Mouse (Mus musculus): ENCODE measurements around the gene Cav2.

The Cav2 gene

GRCm38 (mm10) chr6:17314241-17314640 lies 33.3 kb downstream of the Cav2 start:
- DNase-seq (ENCODE audit: low spot score), result no peak

DNA sequence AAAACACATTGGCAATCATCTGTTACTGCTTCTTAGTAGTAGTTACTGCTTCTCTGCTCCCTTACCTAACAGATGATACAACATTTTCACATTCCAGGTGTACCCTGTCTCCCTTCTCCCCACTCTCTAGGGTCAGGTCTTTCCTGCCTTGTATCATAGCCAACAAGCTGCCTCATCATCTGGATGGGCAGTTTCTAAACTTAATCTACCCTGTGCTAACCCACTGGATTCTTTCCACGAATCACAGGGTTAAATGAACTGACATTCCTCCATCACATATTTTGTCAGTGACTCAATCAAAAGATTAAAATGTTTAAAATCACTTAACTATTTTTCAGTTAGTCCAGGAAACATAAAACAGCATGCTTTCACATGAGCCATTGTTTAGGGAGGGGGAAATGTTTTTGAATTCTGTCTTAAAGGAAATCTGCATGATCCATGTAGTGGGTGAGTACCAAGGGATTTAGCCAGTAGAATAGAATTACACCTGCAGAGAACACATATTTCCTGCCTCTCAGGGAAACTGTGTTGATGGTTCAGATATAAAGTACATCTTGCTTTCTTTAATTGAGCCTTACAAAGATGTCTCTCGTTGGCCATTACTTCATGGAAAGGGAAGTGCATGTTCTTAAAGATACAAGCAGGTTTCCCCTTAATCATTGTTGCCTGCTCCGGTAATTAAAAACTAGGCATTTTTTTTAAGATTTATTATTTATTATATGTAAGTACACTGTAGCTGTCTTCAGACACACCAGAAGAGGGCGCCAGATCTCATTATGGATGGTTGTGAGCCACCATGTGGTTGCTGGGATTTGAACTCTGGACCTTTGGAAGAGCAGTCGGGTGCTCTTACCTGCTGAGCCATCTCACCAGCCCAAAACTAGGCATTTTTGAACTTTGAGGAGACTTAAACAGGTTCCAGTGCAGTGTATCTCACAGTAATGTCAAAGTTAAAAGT lies 34.0 kb downstream of the Cav2 start:
- no peak for DNase-seq (ENCODE audit: low spot score)

GRCm38 (mm10) chr6:17316294-17317166 lies 35.5 kb downstream of the Cav2 start:
- DNase-seq (ENCODE audit: low spot score), result no peak

GRCm38 (mm10) chr6:17317167-17317524 lies 36.2 kb downstream of the Cav2 start:
- no peak for DNase-seq (ENCODE audit: low spot score)

GRCm38 (mm10) chr6:17317944-17318343 lies 37.0 kb downstream of the Cav2 start:
- DNase-seq (ENCODE audit: low spot score), result no peak

GRCm38 (mm10) chr6:17321976-17322375 lies 41.0 kb downstream of the Cav2 start:
- no peak for DNase-seq (ENCODE audit: low spot score)

DNA sequence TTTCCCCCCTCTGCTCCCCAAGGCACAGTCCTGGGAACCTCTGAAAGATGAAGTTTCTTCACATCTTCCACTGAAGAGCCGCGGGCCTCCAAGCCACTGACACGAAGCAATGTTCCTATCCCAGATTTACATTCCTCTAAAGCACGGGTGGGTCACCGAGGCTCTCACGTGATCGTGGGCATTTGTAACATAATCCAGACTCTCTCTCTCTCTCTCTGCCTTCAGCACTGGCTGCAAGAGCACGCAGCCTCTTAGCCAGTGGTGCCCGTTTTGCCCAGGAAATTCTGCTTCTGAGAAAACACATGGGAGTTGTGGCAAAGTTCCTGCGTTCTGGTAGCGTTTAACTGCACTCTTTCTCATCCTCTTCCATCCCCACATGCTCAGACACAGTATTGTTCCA lies 46.2 kb downstream of the Cav2 start:
- DNase-seq (ENCODE audit: low spot score), result no peak

- no peak for DNase-seq (ENCODE audit: low spot score)
Measured at GRCm38 (mm10) chr6:17329801-17330200, 48.8 kb downstream of the Cav2 start.

DNA sequence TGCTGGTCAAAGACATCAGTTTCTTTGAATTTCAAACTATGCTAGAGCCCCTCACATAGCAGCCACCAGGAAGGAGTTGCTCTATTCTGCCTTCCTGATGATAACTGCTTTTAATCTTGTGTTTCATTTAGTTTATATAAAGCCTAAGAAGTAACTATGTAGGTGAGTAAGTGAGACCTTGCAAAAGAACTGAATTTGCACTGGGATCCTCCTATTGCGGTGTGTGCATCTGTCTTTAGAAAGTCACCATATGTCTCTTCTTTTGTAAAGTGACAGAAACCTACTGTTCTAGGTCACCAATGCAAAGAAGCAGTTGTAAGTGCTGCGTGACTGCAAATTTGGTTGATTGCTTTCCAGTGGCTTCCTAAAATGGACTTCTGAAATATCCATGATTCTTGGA lies 56.7 kb downstream of the Cav2 start:
- no peak for DNase-seq (ENCODE audit: low spot score)
